Mouse (Mus musculus) heart, postnatal 0 days (tissue): ENCODE measurements around the gene Agap2. TPM values are rescaled to one million over a fixed set of nuclear protein-coding genes. Genes with fewer than 3 reads are reported as not detected.

Source experiments
- ATAC-seq: fragments of 200-750 bp; cut with Nextera tagmentation; 2 replicates; pipeline ENCODE4 v1.8.0; 2017; ENCODE audit warnings: low read depth, moderate number of reproducible peaks, moderate library complexity; ENCODE audit not compliant: insufficient read depth
- DNase-seq: peaks from one replicate; pipeline ENCODE4 v3.0.0-alpha.2; 2016; ENCODE audit warnings: low spot score
- H3K27ac ChIP-seq: fragments of 300-500 bp; sonication (generic); 2 replicates; pipeline ENCODE4 v1.5.1; 2014; ENCODE audit warnings: low read depth, mild to moderate bottlenecking
- H3K27me3 ChIP-seq: fragments of 300-500 bp; sonication (generic); 2 replicates; pipeline ENCODE4 v1.6.1; 2014; ENCODE audit warnings: low read length, mixed read lengths; ENCODE audit not compliant: control insufficient read depth, insufficient read depth
- H3K36me3 ChIP-seq: fragments of 300-500 bp; sonication (generic); replicated peaks from 2 replicates; pipeline ENCODE4 v1.6.1; 2014; ENCODE audit warnings: low read length, mixed read lengths; ENCODE audit not compliant: control insufficient read depth, insufficient read depth
- H3K4me1 ChIP-seq: fragments of 300-500 bp; sonication (generic); 2 replicates; pipeline ENCODE4 v1.6.1; 2014; ENCODE audit warnings: antibody characterized with exemption; ENCODE audit not compliant: control insufficient read depth, insufficient read depth
- H3K4me2 ChIP-seq: fragments of 300-500 bp; sonication (generic); 2 replicates; pipeline ENCODE4 v1.6.1; 2014; ENCODE audit warnings: low read depth, mild to moderate bottlenecking, low read length, moderate library complexity
- H3K4me3 ChIP-seq: fragments of 300-500 bp; sonication (generic); 2 replicates; pipeline ENCODE4 v1.5.1; 2014; ENCODE audit warnings: low read depth, low read length
- H3K9ac ChIP-seq: fragments of 300-500 bp; sonication (generic); replicated peaks from 2 replicates; pipeline ENCODE4 v1.6.1; 2014; ENCODE audit warnings: low read depth, low read length, mixed read lengths
- H3K9me3 ChIP-seq: fragments of 300-500 bp; sonication (generic); replicated peaks from 2 replicates; pipeline ENCODE4 v1.6.1; 2016; ENCODE audit warnings: low read length; ENCODE audit not compliant: control insufficient read depth
- CTCF ChIP-seq: IDR thresholded peaks from 2 replicates; pipeline ENCODE4 v1.5.1; 2016; ENCODE audit warnings: antibody characterized with exemption, control low read depth, low read depth
- EP300 ChIP-seq: IDR thresholded peaks from 2 replicates; pipeline ENCODE4 v1.6.1; 2016; ENCODE audit warnings: antibody characterized with exemption, low read depth
- WGBS: fragments of 180-500 bp; shearing (Covaris S2); extraction: QIAGEN DNeasy Blood & Tissue Kit; methylation state at CpG from one replicate; pipeline ENCODE4 v1.1.7; 2014; 5-methylcytosine and 5-hydroxymethylcytosine counted together
- polyA plus RNA-seq: library from polyadenylated mRNA; unstranded; fragments of >200 nt; fragmentation: Nextera tagmentation; extraction: Ambion mirVana; gene quantifications from 2 replicates; pipeline ENCODE4 v1.2.1, GENCODE M21; 2015
- total RNA-seq: library from RNA; depleted of rRNA; stranded (reverse); fragments of >200 nt; gene quantifications from 2 replicates; pipeline ENCODE4 v1.2.3, GENCODE M21; 2014; ENCODE audit warnings: low replicate concordance

The Agap2 gene
- total and polyA plus RNA-seq, 2 experiments from 2014 or later: 0.15 to 1.7 TPM

DNA sequence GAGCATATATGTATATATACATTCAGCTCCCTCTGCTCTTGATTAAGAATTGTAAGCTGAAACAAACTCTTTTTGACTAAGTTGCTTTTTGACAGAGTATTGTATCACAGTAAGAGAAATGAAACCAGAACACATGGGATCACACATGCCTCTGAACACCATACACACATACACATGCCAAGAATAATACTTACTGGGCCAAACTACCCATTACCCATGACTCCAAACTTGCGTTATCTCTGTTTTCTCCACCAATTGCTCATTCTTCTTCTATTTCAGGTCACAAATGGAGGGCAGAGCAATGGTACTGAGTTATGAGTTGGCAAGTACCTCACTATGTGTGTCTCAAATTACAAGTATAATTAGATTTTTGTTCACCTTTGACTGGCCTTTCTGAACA lies 1.1 kb upstream of the Agap2 start:
- no peak for TF ChIP-seq CTCF
- TF ChIP-seq EP300: no peak
- ATAC-seq: no peak

DNA sequence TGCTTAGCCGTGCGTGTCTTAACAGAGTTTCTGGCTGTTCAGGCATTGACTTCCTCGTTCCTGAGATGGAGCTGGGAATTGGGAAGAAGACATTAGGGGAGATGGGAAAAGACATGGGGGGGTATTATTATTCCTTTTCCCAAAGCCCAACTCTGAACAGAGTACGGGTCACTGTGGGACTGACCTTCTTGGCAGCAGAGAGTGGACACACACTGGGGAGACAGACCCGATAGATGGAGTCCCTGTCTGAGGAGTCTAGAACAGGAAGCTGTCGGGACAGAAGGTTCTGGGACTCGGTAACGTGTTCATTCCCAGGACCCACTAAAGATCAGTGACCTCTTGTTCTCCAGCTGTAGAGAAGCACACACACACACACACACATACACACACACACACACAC lies 567 bp downstream of the Agap2 start:
- H3K36me3 ChIP-seq: no peaks in the 10 kb centered on the region
- no peak for TF ChIP-seq CTCF
- no peak for TF ChIP-seq EP300
- H3K4me3 ChIP-seq: peak overlapping the region; percentile 15; the same call in 1 of the 2 replicates
- 61% methylated on average over 8 of the region's 8 CpGs for WGBS
- H3K9me3 ChIP-seq: no peaks in the 10 kb centered on the region
- ATAC-seq (no peak), DNase-seq (no peak)
- peaks cover 56% of the 10 kb centered on the region for H3K27me3 ChIP-seq
- H3K4me1 ChIP-seq: peaks cover 7% of the 10 kb centered on the region; the same call in 1 of the 2 replicates
- H3K9ac ChIP-seq: no peak overlapping the region
- no peak overlapping the region for H3K27ac ChIP-seq
- peak overlapping the region; percentile 28; the same call in 1 of the 2 replicates for H3K4me2 ChIP-seq

More for the DNA sequence above, 1.1 kb upstream of the Agap2 start:
- peaks cover 39% of the 10 kb centered on the region for H3K27me3 ChIP-seq
- no peak for DNase-seq
- no peak overlapping the region for H3K4me2 ChIP-seq
- H3K4me1 ChIP-seq: peaks cover 13% of the 10 kb centered on the region
- no peak overlapping the region for H3K4me3 ChIP-seq
- H3K9ac ChIP-seq: no peak overlapping the region
- H3K27ac ChIP-seq: no peak overlapping the region
- WGBS: 82% methylated on average over 1 of the region's 1 CpGs
- no peaks in the 10 kb centered on the region for H3K36me3 ChIP-seq
- H3K9me3 ChIP-seq: no peaks in the 10 kb centered on the region

DNA sequence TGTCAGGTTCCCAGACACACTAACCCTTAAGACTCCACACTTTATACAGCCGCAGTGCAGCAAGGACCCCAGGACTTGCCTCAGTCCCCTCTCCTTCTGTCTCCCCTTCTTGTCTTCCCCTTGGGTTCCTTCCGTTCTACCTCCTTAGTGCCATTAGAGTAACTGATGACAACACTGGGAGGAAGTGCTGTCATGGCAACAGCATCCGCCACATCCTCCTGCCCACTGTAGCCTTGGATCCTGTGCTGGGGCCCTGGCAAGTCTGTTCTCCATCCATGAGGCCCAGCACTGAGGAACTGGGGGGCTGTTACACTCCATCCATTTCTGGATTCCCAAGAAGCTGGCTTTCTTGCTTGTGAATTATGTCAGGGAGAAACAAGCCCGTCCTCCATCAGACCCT lies 998 bp downstream of the Agap2 start:
- TF ChIP-seq CTCF: no peak
- TF ChIP-seq EP300: no peak
- WGBS: 28% methylated on average over 4 of the region's 4 CpGs
- no peak overlapping the region for H3K9ac ChIP-seq
- H3K4me3 ChIP-seq: peak overlapping the region; percentile 15; the same call in 1 of the 2 replicates
- ATAC-seq (no peak), DNase-seq (no peak)
- peaks cover 2% of the 10 kb centered on the region; the same call in 1 of the 2 replicates for H3K4me1 ChIP-seq
- no peak overlapping the region; the same call in 1 of the 2 replicates for H3K4me2 ChIP-seq
- no peaks in the 10 kb centered on the region for H3K36me3 ChIP-seq
- no peaks in the 10 kb centered on the region for H3K9me3 ChIP-seq
- H3K27me3 ChIP-seq: peaks cover 60% of the 10 kb centered on the region
- no peak overlapping the region for H3K27ac ChIP-seq

DNA sequence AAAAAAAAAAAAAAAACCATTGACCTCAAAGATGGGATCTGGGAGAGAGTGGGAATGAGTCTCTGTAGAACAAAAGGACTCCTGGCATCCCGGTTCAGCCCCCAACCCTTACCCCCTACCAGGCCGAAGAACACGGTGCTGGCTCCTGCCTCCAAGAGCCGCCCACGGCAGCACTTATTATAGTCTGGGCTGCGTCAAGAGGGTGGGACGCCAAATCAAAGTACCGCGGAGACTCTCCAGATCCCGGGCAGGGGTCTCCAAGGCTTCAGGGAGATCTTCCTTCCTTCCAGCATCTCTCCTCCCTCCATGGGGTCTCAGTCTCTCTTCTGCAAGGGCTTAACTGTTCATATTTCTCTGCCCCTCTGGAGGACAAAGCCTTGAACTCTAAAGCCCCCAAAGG lies 2.4 kb downstream of the Agap2 start:
- Histone ChIP-seq H3K4me1 (no peaks in the 10 kb centered on the region), H3K4me3 (no peak overlapping the region), H3K9me3 (no peaks in the 10 kb centered on the region), H3K9ac (no peak overlapping the region), H3K27ac (no peak overlapping the region), H3K27me3 (peaks cover 74% of the 10 kb centered on the region), H3K36me3 (no peaks in the 10 kb centered on the region), H3K4me2 (no peak overlapping the region)
- no peak for ATAC-seq
- no peak for TF ChIP-seq CTCF
- TF ChIP-seq EP300: no peak
- whole genome bisulfite sequencing: 10% methylated on average over 10 of the region's 10 CpGs
- DNase-seq: no peak

DNA sequence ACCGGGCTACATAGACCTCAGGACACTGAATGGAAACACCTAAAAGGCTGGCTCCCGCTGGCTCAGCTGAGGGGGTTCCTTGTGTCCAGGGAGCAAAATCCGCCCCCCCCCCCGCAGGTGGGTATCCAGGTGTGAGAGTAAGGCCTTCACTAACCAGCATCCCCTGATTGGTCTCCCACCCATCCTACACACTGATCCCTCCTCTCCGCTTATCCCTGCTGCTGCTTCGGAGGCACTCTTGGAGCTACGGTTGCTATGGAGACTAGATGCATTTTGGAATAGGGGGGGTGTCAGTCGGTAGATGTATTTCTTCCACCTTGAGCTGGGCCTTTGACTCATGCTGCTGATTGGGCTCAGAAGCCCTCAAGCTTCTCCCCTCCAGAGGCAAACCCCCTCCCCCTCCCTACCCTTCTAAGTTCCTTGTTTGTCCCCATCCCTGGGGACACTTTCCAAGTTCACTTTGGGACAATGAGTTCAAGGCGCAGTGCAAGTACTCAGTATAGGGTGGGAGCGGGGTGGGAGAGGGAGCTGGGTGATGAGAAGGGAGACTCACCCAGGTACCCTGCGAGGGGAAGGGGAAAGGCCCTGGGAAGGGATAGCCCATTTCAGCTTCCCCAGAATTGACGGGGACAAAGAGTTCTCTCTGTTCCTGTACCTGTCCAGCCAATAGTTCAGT lies 3.1 kb downstream of the Agap2 start:
- no peak for ATAC-seq
- Histone ChIP-seq H3K9me3 (no peaks in the 10 kb centered on the region), H3K27me3 (peaks cover 80% of the 10 kb centered on the region), H3K4me1 (no peaks in the 10 kb centered on the region), H3K9ac (no peak overlapping the region), H3K36me3 (no peaks in the 10 kb centered on the region), H3K27ac (no peak overlapping the region), H3K4me2 (no peak overlapping the region; the same call in 1 of the 2 replicates), H3K4me3 (peak overlapping the region; percentile 45; the same call in 1 of the 2 replicates)
- TF ChIP-seq EP300: no peak
- TF ChIP-seq CTCF: no peak
- 9% methylated on average over 12 of the region's 12 CpGs for WGBS
- DNase-seq: no peak
